Mouse (Mus musculus): ENCODE measurements around the gene Sart1. TPM values are rescaled to one million over a fixed set of nuclear protein-coding genes. Genes with fewer than 3 reads are reported as not detected.

Gene Sart1
- polyA plus RNA-seq (2015; fragmentation: Nextera tagmentation; extraction: Ambion mirVana), result 68.2 and 77.1 TPM in 2 replicates

- H3K9ac ChIP-seq, result peak within 1 kb of the TSS; percentile 84
- H3K27me3 ChIP-seq, result no peaks in the 10 kb centered on the region
- H3K4me1 ChIP-seq (replicated peaks), result peaks cover 35% of the 10 kb centered on the region
- peak within 1 kb of the TSS; percentile 82 for H3K27ac ChIP-seq (replicated peaks)
- peak; percentile 97 for ATAC-seq (ENCODE audit: low FRiP score, low read depth)
- H3K4me2 ChIP-seq, result peak within 1 kb of the TSS; percentile 89
- H3K36me3 ChIP-seq, result peaks cover 14% of the 10 kb centered on the region
- peak within 1 kb of the TSS; percentile 91 for H3K4me3 ChIP-seq
- H3K9me3 ChIP-seq, result no peaks in the 10 kb centered on the region
- 2% methylated on average over 43 of the region's 43 CpGs for WGBS
These were observed at the start of gene Sart1 for GRCm38 (mm10) chr19:5388588-5389242. Gene Sart1 (minus strand): TSS chr19:5388703.

GRCm38 (mm10) chr19:5433951-5434350 lies 45.4 kb upstream of the Sart1 start:
- H3K9me3 ChIP-seq, result no peaks in the 10 kb centered on the region
- H3K27me3 ChIP-seq, result 0 out of 2 replicates have a peak, but pooled peaks cover 5% of the 10 kb centered on the region
- no peak overlapping the region for H3K4me3 ChIP-seq
- peak overlapping the region; percentile 54 for H3K4me2 ChIP-seq
- H3K4me1 ChIP-seq (replicated peaks), result peaks cover 22% of the 10 kb centered on the region
- ATAC-seq (ENCODE audit: low FRiP score, low read depth), result no peak
- no peaks in the 10 kb centered on the region for H3K36me3 ChIP-seq
- no peak overlapping the region for H3K9ac ChIP-seq
- 71% methylated on average over 7 of the region's 7 CpGs for WGBS
- H3K27ac ChIP-seq (replicated peaks), result peak overlapping the region; percentile 62; the same call in 1 of the 2 replicates

- no peaks in the 10 kb centered on the region for H3K9me3 ChIP-seq
- H3K27me3 ChIP-seq, result 0 out of 2 replicates have a peak, but pooled peaks cover 5% of the 10 kb centered on the region
- no peaks in the 10 kb centered on the region for H3K36me3 ChIP-seq
- peaks cover 22% of the 10 kb centered on the region for H3K4me1 ChIP-seq (replicated peaks)
- WGBS, result 13% methylated on average over 16 of the region's 16 CpGs
- peak overlapping the region; percentile 62; the same call in 1 of the 2 replicates for H3K27ac ChIP-seq (replicated peaks)
- 0 out of 2 replicates have a peak overlapping the region, but pooled peaks have one; percentile 6 for H3K4me3 ChIP-seq
- no peak overlapping the region for H3K9ac ChIP-seq
- peak; percentile 58; the same call in 1 of the 2 replicates for ATAC-seq (ENCODE audit: low FRiP score, low read depth)
- H3K4me2 ChIP-seq, result peak overlapping the region; percentile 54
These were observed 44.7 kb upstream of the Sart1 start for GRCm38 (mm10) chr19:5432992-5433852.

- Histone ChIP-seq H3K4me2 (no peak overlapping the region), H3K27ac (replicated peaks) (no peak overlapping the region), H3K27me3 (0 out of 2 replicates have a peak, but pooled peaks cover 2% of the 10 kb centered on the region), H3K36me3 (peaks cover 3% of the 10 kb centered on the region), H3K4me1 (replicated peaks) (peaks cover 29% of the 10 kb centered on the region), H3K4me3 (no peak overlapping the region), H3K9ac (no peak overlapping the region), H3K9me3 (no peaks in the 10 kb centered on the region)
- 81% methylated on average over 4 of the region's 4 CpGs for WGBS
- ATAC-seq (ENCODE audit: low FRiP score, low read depth), result no peak
These were observed 43.5 kb upstream of the Sart1 start for GRCm38 (mm10) chr19:5431911-5432464.

GRCm38 (mm10) chr19:5430408-5430807 lies 41.9 kb upstream of the Sart1 start:
- Histone ChIP-seq H3K4me1 (replicated peaks) (peaks cover 43% of the 10 kb centered on the region), H3K27me3 (no peaks in the 10 kb centered on the region), H3K4me3 (no peak overlapping the region), H3K27ac (replicated peaks) (no peak overlapping the region), H3K36me3 (peaks cover 12% of the 10 kb centered on the region), H3K9me3 (no peaks in the 10 kb centered on the region), H3K9ac (no peak overlapping the region), H3K4me2 (no peak overlapping the region)
- 43% methylated on average over 1 of the region's 1 CpGs for WGBS
- ATAC-seq (ENCODE audit: low FRiP score, low read depth), result no peak

GRCm38 (mm10) chr19:5429806-5430205 lies 41.3 kb upstream of the Sart1 start:
- Histone ChIP-seq H3K4me1 (replicated peaks) (peaks cover 43% of the 10 kb centered on the region), H3K9ac (no peak overlapping the region), H3K36me3 (peaks cover 12% of the 10 kb centered on the region), H3K4me2 (no peak overlapping the region), H3K9me3 (no peaks in the 10 kb centered on the region), H3K27me3 (no peaks in the 10 kb centered on the region), H3K4me3 (no peak overlapping the region), H3K27ac (replicated peaks) (0 out of 2 replicates have a peak overlapping the region, but pooled peaks have one; percentile 6)
- ATAC-seq (ENCODE audit: low FRiP score, low read depth), result no peak
- 68% methylated on average over 8 of the region's 8 CpGs for WGBS

- ATAC-seq (ENCODE audit: low FRiP score, low read depth), result no peak
- peaks cover 12% of the 10 kb centered on the region for H3K36me3 ChIP-seq
- no peak overlapping the region for H3K4me3 ChIP-seq
- WGBS, result 85% methylated on average over 4 of the region's 4 CpGs
- H3K9ac ChIP-seq, result no peak overlapping the region
- no peak overlapping the region for H3K27ac ChIP-seq (replicated peaks)
- H3K4me2 ChIP-seq, result no peak overlapping the region
- no peaks in the 10 kb centered on the region for H3K9me3 ChIP-seq
- H3K4me1 ChIP-seq (replicated peaks), result peaks cover 43% of the 10 kb centered on the region
- H3K27me3 ChIP-seq, result no peaks in the 10 kb centered on the region
These were observed 40.7 kb upstream of the Sart1 start for GRCm38 (mm10) chr19:5429219-5429618.

- Histone ChIP-seq H3K4me1 (replicated peaks) (peaks cover 44% of the 10 kb centered on the region), H3K9ac (no peak overlapping the region), H3K4me3 (no peak overlapping the region), H3K9me3 (no peaks in the 10 kb centered on the region), H3K27ac (replicated peaks) (no peak overlapping the region), H3K4me2 (no peak overlapping the region), H3K36me3 (peaks cover 12% of the 10 kb centered on the region), H3K27me3 (no peaks in the 10 kb centered on the region)
- 89% methylated on average over 2 of the region's 2 CpGs for WGBS
- no peak for ATAC-seq (ENCODE audit: low FRiP score, low read depth)
These were observed 39.6 kb upstream of the Sart1 start for GRCm38 (mm10) chr19:5428083-5428482.

GRCm38 (mm10) chr19:5426640-5427290 lies 38.3 kb upstream of the Sart1 start:
- Histone ChIP-seq H3K4me1 (replicated peaks) (peaks cover 51% of the 10 kb centered on the region), H3K4me3 (0 out of 2 replicates have a peak overlapping the region, but pooled peaks have one; percentile 96), H3K9me3 (no peaks in the 10 kb centered on the region), H3K36me3 (peaks cover 12% of the 10 kb centered on the region), H3K9ac (no peak overlapping the region), H3K27me3 (no peaks in the 10 kb centered on the region), H3K4me2 (peak overlapping the region; percentile 77), H3K27ac (replicated peaks) (no peak overlapping the region)
- WGBS, result 94% methylated on average over 13 of the region's 13 CpGs
- no peak for ATAC-seq (ENCODE audit: low FRiP score, low read depth)

- 90% methylated on average over 18 of the region's 18 CpGs for WGBS
These were observed 37.5 kb upstream of the Sart1 start for GRCm38 (mm10) chr19:5425906-5426565.

More at GRCm38 (mm10) chr19:5425906-5426565, 37.5 kb upstream of the Sart1 start:
- H3K9me3 ChIP-seq, result no peaks in the 10 kb centered on the region
- no peaks in the 10 kb centered on the region for H3K27me3 ChIP-seq
- H3K27ac ChIP-seq (replicated peaks), result peak overlapping the region; percentile 94
- H3K4me1 ChIP-seq (replicated peaks), result peaks cover 51% of the 10 kb centered on the region
- no peak for ATAC-seq (ENCODE audit: low FRiP score, low read depth)
- peak overlapping the region; percentile 77 for H3K4me2 ChIP-seq
- peaks cover 14% of the 10 kb centered on the region for H3K36me3 ChIP-seq
- H3K4me3 ChIP-seq, result peak overlapping the region; percentile 96
- H3K9ac ChIP-seq, result peak overlapping the region; percentile 86
